Mouse (Mus musculus): ENCODE data around the gene Tmem144. TPM values are rescaled to one million over a fixed set of nuclear protein-coding genes. Genes with fewer than 3 reads are reported as not detected.
"Not testable (repeated sequence)": the region's sequence is repeated elsewhere in the genome, so short reads cannot be mapped to it uniquely, and the experiment has no call there.

Tmem144 gene
- polyA plus RNA-seq, 2 experiments from 2014 or later: not detected

DNA sequence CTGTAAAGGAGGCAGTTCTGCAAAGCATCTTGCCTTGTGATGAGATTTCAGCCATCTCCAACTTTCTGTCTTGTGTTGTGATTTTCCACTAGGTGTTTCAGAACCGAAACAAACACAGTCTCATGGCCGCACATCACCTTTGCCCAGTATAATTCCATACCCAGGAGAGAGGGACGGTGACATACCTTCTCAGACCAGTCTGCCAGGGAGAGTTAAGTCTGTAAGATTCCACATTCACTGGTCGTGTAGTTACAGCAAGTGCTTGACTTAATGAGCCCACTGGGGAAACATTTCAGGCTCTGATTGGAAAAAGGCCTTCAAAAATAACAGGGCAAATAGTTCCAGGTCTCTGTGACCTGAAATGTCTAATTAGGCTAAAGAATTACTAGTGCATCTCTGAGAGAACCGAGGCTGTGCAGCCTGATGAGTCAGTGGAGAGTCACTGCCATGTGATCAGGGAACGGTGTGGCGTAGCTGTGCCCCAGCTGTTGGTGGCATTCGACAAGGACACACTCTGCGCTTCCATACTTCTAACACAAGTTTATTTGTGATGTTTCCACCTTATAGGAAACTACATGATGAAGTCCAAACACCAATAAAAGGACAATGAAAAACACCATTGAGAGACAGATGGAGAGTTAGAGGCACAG, 43.9 kb downstream of the Tmem144 start:
- no peak for ATAC-seq

DNA sequence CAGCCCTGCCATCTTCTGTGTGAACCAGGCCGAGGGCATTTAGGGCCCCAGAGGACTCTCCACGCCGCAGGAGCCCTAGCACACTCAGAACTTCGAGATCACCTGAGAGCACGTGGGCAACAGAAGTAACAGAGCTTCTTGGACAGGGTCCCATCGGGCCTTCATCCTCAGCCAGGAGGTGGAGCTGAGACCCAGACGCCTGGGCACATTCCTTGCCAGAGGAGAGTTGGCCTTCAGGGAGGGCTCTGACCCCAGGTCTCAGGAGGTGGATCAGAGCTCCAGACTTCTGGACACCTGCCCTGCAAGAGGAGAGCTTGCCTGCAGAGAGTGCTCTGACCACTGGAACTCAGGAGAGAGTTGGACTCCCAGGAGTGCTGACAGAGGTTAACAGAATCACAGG, 51.8 kb downstream of the Tmem144 start:
- not testable (repeated sequence) for ATAC-seq

DNA sequence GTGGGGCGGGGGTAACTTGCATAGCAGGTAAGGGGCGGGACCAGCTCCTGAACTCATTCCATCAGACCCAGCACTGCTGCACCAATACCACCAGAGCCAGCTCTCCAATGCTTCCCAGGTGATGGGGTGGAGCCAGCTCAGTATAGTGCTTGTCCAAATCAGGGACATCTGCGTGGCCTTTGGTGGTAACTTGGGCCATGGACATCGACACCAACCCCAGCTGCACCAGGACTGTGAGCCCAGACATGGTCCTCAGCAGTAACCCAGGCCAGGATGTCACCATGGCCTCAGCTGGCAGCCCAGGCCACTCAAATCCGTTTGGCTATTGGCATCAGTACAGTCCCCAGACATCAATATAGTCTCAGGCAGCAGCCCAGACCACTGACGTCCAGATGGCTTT, 60.3 kb downstream of the Tmem144 start:
- ATAC-seq: no peak

DNA sequence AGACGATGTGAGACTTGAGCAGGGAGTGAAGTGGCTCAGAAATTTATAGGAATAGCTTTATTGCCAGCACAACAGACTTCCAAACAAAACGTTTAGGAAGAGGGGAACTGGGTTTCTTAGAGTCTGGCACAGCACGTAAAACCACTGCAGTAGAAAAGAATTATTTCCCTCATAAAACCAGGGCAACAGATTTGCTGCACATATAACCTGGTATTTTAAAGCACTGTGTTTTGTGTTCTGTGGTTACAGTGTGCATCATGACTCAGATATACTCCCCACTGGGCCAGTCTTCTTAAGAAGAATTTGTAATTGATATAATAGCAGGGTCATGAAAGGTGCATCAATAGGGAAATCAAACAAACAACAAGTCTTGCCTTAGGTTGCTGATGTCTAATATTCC, 62.2 kb downstream of the Tmem144 start:
- ATAC-seq: no peak

DNA sequence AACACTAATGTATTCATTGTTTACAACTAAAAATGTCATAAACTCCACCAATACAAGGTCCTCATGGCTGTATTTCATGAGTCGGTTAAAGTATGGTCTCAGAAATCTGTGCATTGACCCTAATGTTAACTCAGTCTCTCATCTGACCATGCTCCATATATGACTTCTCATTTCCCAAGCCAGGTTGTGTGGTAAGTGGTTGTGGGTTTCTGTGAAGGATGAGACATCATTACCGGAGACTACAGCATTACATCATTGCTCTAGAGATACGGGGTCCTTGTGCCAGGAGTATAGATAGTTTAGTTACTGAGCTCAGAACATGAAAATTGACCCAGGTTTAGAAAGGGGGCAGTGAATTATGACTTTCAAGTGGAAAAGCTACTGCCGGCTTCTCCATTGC, 63.0 kb downstream of the Tmem144 start:
- ATAC-seq: no peak

DNA sequence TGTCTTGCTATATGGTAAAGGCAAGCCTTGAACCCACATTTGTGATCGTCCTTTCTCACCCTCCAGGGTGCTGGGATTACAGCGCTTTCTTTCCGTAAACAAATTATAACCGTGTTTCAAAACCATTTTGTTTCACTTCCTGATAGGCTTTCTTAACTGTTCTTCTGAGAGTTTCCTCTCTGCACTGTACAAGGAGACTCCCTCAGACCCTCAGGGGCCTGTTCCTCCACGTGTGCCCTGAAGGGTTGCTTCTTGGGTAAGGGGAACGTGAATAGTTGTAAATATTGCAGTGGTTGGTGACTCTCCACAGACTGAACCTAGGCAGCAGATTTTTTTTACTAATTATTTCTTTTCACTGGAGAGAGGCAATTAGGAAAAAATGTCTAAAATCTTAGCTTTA, 63.6 kb downstream of the Tmem144 start:
- ATAC-seq: no peak

DNA sequence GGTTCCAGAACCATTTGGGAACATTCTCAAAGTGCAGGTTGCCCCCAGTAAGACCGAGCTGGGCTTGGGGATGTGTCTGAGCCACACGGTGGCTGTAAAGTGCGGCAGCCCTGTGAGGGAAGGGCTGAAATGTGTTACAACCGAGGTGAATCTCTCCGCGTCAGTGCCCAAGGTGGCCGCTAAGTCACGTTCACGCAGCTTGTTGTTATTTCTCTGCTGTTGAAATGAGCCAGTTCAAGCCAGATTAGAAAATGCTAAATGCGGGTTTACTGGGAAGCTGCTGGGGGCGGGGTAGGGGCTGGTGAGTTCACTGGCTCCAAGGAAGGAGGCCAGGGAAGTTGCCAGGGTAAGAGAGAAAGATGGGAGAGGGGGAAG, 68.2 kb downstream of the Tmem144 start:
- no peak for ATAC-seq

DNA sequence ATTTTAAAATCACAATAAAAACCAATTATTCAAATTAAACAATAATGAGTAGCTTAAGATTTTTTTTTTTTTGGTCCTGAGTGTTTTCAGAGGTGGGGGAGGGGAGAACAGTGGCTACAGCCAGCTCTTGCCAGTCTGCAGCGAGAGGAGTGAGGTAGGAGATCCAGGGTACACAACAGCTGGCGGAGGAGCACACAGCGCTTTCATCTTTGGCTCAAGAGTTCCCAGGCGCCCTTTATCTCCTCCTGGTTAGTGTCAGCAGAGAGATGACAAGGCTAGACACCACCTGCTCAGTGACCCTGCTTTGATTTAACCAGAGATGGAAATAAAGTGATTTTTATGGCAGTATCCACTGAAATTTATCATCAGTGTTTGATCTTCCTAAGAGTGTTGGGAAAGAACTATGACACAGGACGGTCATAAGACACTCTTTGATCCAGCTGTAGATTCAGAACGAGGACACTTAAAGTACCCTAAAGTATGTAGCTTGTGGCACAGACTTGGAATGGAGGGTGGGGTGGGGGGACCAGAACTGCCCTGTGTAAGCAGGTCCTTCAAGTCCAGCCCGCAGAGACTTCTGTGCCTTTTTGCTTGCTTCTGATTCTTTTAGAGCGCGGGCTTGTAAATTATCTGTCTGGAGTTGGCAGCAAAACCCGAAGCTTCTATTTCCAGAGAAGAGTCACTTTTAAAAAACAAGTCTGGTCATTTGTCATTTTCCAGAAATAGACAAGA, 68.8 kb downstream of the Tmem144 start:
- ATAC-seq: no peak

DNA sequence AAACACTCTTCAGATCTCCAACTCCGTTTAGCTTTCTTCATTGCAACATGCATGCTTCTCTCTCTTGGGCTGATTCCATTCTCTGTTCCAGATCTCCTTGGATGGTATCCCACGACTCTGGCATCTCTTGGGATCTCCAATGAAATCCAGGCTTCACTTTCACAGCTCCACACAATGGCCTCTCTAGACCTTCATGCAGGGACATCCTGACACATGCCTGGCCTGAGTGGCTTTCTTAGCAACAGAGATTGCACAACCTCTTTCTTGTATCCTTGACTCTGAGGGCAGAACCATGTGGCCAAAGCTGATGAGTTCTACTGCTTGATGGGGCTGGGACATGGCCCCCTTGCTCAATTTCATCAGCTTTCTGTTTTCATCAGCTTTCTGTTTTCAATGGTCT, 79.9 kb downstream of the Tmem144 start:
- ATAC-seq: no peak

Other genes with a start within 250 kb of the Tmem144 start
- 10 to 100 TPM in 1 of 2 experiments, 1 to 10 TPM in 1; 9.1 to 10.7 TPM for gene 4930579G24Rik, start 223.7 kb downstream of the Tmem144 start, polyA plus RNA-seq (2017; shearing (Covaris generic))
- 10 to 100 TPM; 37.6 to 51.2 TPM for gene Etfdh, start 223.3 kb downstream of the Tmem144 start, polyA plus RNA-seq (2017; shearing (Covaris generic))
- gene Rxfp1, start 114.9 kb downstream of the Tmem144 start, polyA plus RNA-seq (2017; shearing (Covaris generic)): not detected
- gene Fam198b, start 31.8 kb upstream of the Tmem144 start, polyA plus RNA-seq (2017; shearing (Covaris generic)): not detected

All from CD4-positive, CD25-positive, alpha-beta regulatory T cell, adult 4 months (primary cell).